Mouse (Mus musculus) lung, adult 2 months (tissue): Measurements from ENCODE around the gene Xpr1.

Experiments used
- CTCF ChIP-seq: fragments of 200-500 bp; IDR thresholded peaks from 2 replicates; pipeline ENCODE4 v1.5.1; 2011; ENCODE audit warnings: mild to moderate bottlenecking, low read length, control low read depth; ENCODE audit not compliant: insufficient read depth
- POLR2A ChIP-seq: fragments of 200-500 bp; IDR thresholded peaks from 2 replicates; pipeline ENCODE4 v1.6.1; 2011; ENCODE audit warnings: low read depth, mild to moderate bottlenecking, control low read depth, low read length, borderline replicate concordance; ENCODE audit errors: extremely low read depth

DNA sequence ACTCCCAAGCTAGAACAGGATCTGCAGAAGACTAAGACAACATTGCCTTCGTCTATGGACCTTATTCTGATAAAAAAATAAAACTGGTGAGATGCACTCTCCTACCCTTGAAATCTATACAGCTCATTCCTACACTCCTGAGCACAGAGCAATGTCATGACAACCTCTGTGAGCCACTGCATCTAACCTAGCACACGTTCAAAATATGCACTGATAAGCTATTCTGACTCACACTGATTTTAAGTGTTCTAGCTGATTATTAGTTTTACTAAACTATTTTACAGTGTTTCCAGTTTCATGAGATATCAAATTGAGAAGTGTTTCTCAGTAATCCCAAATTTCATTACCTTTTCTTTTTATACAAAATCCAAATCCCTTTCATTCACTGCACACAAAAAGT, 23.2 kb downstream of the Xpr1 start:
- TF ChIP-seq CTCF (no peak), POLR2A (no peak)
